Mouse (Mus musculus): ENCODE measurements around the gene Chrne. TPM values are rescaled to one million over a fixed set of nuclear protein-coding genes. Genes with fewer than 3 reads are reported as not detected.
A peak's percentile ranks its signal among the peaks of the same experiment; 100 is the strongest.

Chrne gene
- not detected in 2 replicates for polyA plus RNA-seq (2015; fragmentation: Nextera tagmentation; extraction: Ambion mirVana)

- WGBS (ENCODE audit: insufficient replicate concordance), result 36% methylated on average over 1 of the region's 1 CpGs
- ATAC-seq (ENCODE audit: low read depth), result no peak
Observed at GRCm38 (mm10) chr11:70619101-70619500, at the start of gene Chrne. Gene Chrne (minus strand): TSS chr11:70619216.

GRCm38 (mm10) chr11:70668335-70668770 is 49.3 kb upstream of the Chrne start:
- peak; percentile 49 for ATAC-seq (ENCODE audit: low read depth)
- Histone ChIP-seq H3K4me1 (ENCODE audit: control insufficient read depth, low read depth, low read length) (peaks cover 27% of the 10 kb centered on the region), H3K9ac (ENCODE audit: low read depth, low read length) (peak overlapping the region; percentile 57), H3K4me2 (ENCODE audit: low read depth, low read length) (peak overlapping the region; percentile 98), H3K9me3 (replicated peaks; ENCODE audit: control insufficient read depth, low read length) (no peaks in the 10 kb centered on the region), H3K36me3 (ENCODE audit: control insufficient read depth, insufficient read depth) (peaks cover 14% of the 10 kb centered on the region), H3K4me3 (ENCODE audit: low read depth, low read length) (peak overlapping the region; percentile 81), H3K27ac (ENCODE audit: low read length) (peak overlapping the region; percentile 95), H3K27me3 (ENCODE audit: control insufficient read depth, insufficient read depth, low read depth, low read length) (no peaks in the 10 kb centered on the region)
- WGBS (ENCODE audit: insufficient replicate concordance), result under 1% methylated on average over 15 of the region's 15 CpGs

More at GRCm38 (mm10) chr11:70619101-70619500, at the start of gene Chrne:
- H3K9me3 ChIP-seq (replicated peaks; ENCODE audit: control insufficient read depth, low read length), result no peaks in the 10 kb centered on the region
- H3K4me2 ChIP-seq (ENCODE audit: low read depth, low read length), result no peak within 1 kb of the TSS
- no peak within 1 kb of the TSS for H3K4me3 ChIP-seq (ENCODE audit: low read depth, low read length)
- H3K27me3 ChIP-seq (ENCODE audit: control insufficient read depth, insufficient read depth, low read depth, low read length), result no peaks in the 10 kb centered on the region; the same call in 1 of the 2 replicates
- H3K27ac ChIP-seq (ENCODE audit: low read length), result no peak within 1 kb of the TSS
- no peak within 1 kb of the TSS for H3K9ac ChIP-seq (ENCODE audit: low read depth, low read length)
- H3K4me1 ChIP-seq (ENCODE audit: control insufficient read depth, low read depth, low read length), result peaks cover 10% of the 10 kb centered on the region
- H3K36me3 ChIP-seq (ENCODE audit: control insufficient read depth, insufficient read depth), result no peaks in the 10 kb centered on the region

DNA sequence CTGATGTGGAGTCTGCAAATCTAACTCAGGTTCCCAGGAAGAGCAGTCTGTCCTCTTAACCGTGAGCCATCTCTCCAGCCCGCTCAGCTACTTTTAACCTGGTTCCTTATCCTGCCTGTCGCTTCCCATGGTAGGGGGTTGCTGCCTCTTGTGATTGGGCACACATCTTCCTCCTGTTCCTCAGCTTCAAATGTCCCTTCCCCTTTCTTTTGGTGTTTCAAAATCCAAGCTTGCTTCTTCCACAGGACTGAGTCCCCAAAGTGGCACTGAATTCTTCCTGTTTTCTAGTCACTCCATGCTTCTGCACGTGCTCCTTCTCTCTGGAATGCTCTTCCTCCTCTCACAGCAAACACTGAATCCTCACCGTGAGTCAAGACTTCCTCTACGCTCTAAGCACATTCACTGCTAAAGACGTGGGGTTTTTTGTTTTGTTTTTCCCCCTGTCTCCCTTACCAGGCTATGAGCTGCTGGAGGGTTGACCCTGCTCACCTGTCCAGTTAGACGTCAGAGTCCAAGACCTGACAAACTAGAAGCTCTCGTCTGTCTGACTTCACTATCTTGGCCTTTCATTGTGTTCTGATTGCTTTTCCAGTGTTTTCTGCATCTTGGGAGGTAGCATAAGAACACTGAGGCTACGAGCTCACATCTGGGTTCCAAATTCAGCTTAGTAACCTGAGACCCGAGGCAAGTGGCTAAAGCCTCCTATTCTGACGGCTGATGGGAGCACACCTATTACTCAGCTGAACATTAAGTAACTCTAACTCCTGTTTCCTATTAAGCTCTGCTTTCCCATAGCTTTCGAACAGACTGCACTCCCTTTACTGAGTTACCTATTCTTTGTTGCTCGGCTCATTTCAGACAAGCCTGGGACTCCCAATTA is 48.5 kb upstream of the Chrne start:
- Histone ChIP-seq H3K4me3 (ENCODE audit: low read depth, low read length) (peak overlapping the region; percentile 81), H3K9me3 (replicated peaks; ENCODE audit: control insufficient read depth, low read length) (no peaks in the 10 kb centered on the region), H3K4me1 (ENCODE audit: control insufficient read depth, low read depth, low read length) (peaks cover 27% of the 10 kb centered on the region), H3K36me3 (ENCODE audit: control insufficient read depth, insufficient read depth) (peaks cover 20% of the 10 kb centered on the region), H3K27me3 (ENCODE audit: control insufficient read depth, insufficient read depth, low read depth, low read length) (no peaks in the 10 kb centered on the region), H3K9ac (ENCODE audit: low read depth, low read length) (peak overlapping the region; percentile 57), H3K4me2 (ENCODE audit: low read depth, low read length) (peak overlapping the region; percentile 98), H3K27ac (ENCODE audit: low read length) (peak overlapping the region; percentile 95)
- WGBS (ENCODE audit: insufficient replicate concordance), result 63% methylated on average over 14 of the region's 14 CpGs
- ATAC-seq (ENCODE audit: low read depth), result no peak

DNA sequence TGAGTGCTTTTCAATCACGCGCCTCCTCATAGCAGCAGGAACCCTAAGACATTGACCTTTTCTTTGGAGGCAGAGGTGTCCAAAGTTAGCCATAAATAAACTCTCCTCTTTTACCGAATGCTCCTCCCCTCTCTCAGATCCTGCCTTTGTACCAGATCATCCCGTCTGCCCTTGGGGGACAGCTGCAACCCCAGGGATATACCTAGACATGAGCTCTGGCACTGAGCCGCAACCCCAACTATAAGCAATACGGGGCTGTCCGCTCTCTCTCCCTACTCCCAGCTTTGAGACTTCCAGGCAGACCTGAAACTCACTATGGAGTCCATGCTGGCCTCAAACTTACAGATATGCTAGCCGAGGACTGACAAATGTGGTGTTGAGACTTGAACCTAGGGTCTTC is 47.7 kb upstream of the Chrne start:
- Histone ChIP-seq H3K27ac (ENCODE audit: low read length) (no peak overlapping the region), H3K9me3 (replicated peaks; ENCODE audit: control insufficient read depth, low read length) (no peaks in the 10 kb centered on the region), H3K4me2 (ENCODE audit: low read depth, low read length) (0 out of 2 replicates have a peak overlapping the region, but pooled peaks have one; percentile 98), H3K4me3 (ENCODE audit: low read depth, low read length) (no peak overlapping the region), H3K27me3 (ENCODE audit: control insufficient read depth, insufficient read depth, low read depth, low read length) (no peaks in the 10 kb centered on the region), H3K36me3 (ENCODE audit: control insufficient read depth, insufficient read depth) (peaks cover 24% of the 10 kb centered on the region), H3K4me1 (ENCODE audit: control insufficient read depth, low read depth, low read length) (peaks cover 22% of the 10 kb centered on the region), H3K9ac (ENCODE audit: low read depth, low read length) (no peak overlapping the region)
- no peak for ATAC-seq (ENCODE audit: low read depth)
- 80% methylated on average over 8 of the region's 8 CpGs for WGBS (ENCODE audit: insufficient replicate concordance)

DNA sequence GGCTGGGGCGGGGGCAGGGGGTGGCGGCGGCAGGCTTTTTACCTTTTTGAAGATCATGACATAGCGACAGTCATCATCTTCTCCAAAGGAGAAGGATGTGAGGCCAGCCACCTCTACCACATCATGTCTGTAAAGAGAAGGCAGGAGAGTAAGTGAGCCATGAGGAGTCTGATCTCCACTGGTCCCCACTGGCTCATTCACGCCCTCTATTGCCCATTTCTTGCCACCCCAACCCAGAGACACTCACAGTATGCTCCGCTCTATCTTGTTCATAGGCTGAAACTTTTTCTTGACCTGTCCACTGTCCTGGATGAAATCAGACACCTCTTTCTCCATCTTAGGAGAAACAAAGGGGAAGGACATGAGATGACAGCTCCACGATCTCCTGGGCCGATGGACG is 45.7 kb upstream of the Chrne start:
- 83% methylated on average over 9 of the region's 9 CpGs for WGBS (ENCODE audit: insufficient replicate concordance)
- H3K36me3 ChIP-seq (ENCODE audit: control insufficient read depth, insufficient read depth), result peaks cover 24% of the 10 kb centered on the region
- H3K9ac ChIP-seq (ENCODE audit: low read depth, low read length), result no peak overlapping the region
- H3K9me3 ChIP-seq (replicated peaks; ENCODE audit: control insufficient read depth, low read length), result no peaks in the 10 kb centered on the region
- no peaks in the 10 kb centered on the region for H3K27me3 ChIP-seq (ENCODE audit: control insufficient read depth, insufficient read depth, low read depth, low read length)
- no peak overlapping the region for H3K4me2 ChIP-seq (ENCODE audit: low read depth, low read length)
- H3K4me1 ChIP-seq (ENCODE audit: control insufficient read depth, low read depth, low read length), result peaks cover 13% of the 10 kb centered on the region
- H3K4me3 ChIP-seq (ENCODE audit: low read depth, low read length), result no peak overlapping the region
- H3K27ac ChIP-seq (ENCODE audit: low read length), result no peak overlapping the region
- no peak for ATAC-seq (ENCODE audit: low read depth)

DNA sequence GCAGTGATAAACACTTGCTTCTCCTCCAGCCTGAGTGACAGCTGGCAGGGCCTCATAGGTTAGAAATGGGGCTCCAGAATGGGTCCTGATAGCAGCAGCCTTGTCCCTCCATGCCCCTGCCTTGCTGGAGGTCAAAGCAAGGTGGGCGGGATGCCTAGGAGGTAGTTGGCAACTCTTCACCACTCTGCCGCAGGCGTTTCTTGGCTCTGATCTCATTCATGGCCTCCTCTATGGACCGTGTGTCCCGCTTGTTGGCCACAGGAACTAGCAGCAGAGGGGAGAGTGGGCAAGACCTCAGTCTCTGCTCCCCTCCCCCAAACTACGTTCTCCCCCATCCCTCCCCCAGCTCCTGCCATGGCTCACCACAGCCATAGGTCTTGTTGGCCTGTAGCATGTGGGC is 44.9 kb upstream of the Chrne start:
- no peak overlapping the region for H3K4me3 ChIP-seq (ENCODE audit: low read depth, low read length)
- no peaks in the 10 kb centered on the region for H3K9me3 ChIP-seq (replicated peaks; ENCODE audit: control insufficient read depth, low read length)
- H3K27me3 ChIP-seq (ENCODE audit: control insufficient read depth, insufficient read depth, low read depth, low read length), result no peaks in the 10 kb centered on the region
- H3K4me2 ChIP-seq (ENCODE audit: low read depth, low read length), result no peak overlapping the region
- WGBS (ENCODE audit: insufficient replicate concordance), result 81% methylated on average over 6 of the region's 6 CpGs
- H3K4me1 ChIP-seq (ENCODE audit: control insufficient read depth, low read depth, low read length), result peaks cover 13% of the 10 kb centered on the region
- H3K36me3 ChIP-seq (ENCODE audit: control insufficient read depth, insufficient read depth), result peaks cover 24% of the 10 kb centered on the region
- H3K27ac ChIP-seq (ENCODE audit: low read length), result no peak overlapping the region
- no peak for ATAC-seq (ENCODE audit: low read depth)
- H3K9ac ChIP-seq (ENCODE audit: low read depth, low read length), result no peak overlapping the region

DNA sequence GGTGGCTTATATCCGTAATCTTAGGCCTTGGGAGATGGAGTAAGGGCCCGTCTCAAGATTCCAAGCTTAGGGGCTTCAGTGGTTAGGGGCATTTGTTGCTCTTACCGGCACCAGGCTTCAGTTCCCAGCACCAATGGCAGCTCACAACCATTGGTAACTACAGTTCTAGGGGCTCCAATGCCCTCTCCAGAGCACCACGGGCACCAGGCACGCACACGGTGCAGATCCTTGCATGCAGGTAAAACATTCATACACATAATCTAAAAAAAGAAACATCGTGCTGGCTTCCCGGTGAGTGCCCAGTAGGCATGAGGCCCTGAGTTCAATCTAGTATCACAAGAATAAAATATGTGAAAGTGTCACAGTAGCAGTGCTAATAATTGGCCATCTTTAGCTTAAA is 44.1 kb upstream of the Chrne start:
- Histone ChIP-seq H3K4me2 (ENCODE audit: low read depth, low read length) (no peak overlapping the region), H3K9me3 (replicated peaks; ENCODE audit: control insufficient read depth, low read length) (no peaks in the 10 kb centered on the region), H3K4me3 (ENCODE audit: low read depth, low read length) (no peak overlapping the region), H3K4me1 (ENCODE audit: control insufficient read depth, low read depth, low read length) (peaks cover 10% of the 10 kb centered on the region), H3K27ac (ENCODE audit: low read length) (no peak overlapping the region), H3K9ac (ENCODE audit: low read depth, low read length) (no peak overlapping the region), H3K27me3 (ENCODE audit: control insufficient read depth, insufficient read depth, low read depth, low read length) (no peaks in the 10 kb centered on the region), H3K36me3 (ENCODE audit: control insufficient read depth, insufficient read depth) (peaks cover 24% of the 10 kb centered on the region)
- 83% methylated on average over 8 of the region's 8 CpGs for WGBS (ENCODE audit: insufficient replicate concordance)
- no peak for ATAC-seq (ENCODE audit: low read depth)

DNA sequence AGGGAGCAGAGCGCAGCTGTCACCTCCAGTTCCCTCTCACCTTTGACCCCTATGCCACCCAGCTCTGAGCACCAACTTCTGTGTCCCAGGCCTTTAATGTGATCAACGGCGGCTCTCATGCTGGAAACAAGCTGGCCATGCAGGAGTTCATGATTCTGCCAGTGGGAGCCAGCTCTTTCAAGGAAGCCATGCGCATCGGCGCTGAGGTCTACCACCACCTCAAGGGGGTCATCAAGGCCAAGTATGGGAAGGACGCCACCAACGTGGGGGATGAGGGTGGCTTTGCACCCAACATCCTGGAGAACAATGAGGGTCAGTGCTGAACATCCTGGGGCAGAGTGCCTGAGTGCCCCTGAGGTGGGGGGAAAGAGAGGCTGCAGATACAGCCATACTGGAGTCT is 41.6 kb upstream of the Chrne start:
- ATAC-seq (ENCODE audit: low read depth), result no peak
- no peak overlapping the region for H3K9ac ChIP-seq (ENCODE audit: low read depth, low read length)
- peaks cover 24% of the 10 kb centered on the region for H3K36me3 ChIP-seq (ENCODE audit: control insufficient read depth, insufficient read depth)
- H3K27me3 ChIP-seq (ENCODE audit: control insufficient read depth, insufficient read depth, low read depth, low read length), result peaks cover 2% of the 10 kb centered on the region; the same call in 1 of the 2 replicates
- 77% methylated on average over 8 of the region's 8 CpGs for WGBS (ENCODE audit: insufficient replicate concordance)
- H3K4me3 ChIP-seq (ENCODE audit: low read depth, low read length), result no peak overlapping the region
- H3K27ac ChIP-seq (ENCODE audit: low read length), result no peak overlapping the region
- H3K4me2 ChIP-seq (ENCODE audit: low read depth, low read length), result no peak overlapping the region
- no peaks in the 10 kb centered on the region for H3K9me3 ChIP-seq (replicated peaks; ENCODE audit: control insufficient read depth, low read length)
- peaks cover 14% of the 10 kb centered on the region for H3K4me1 ChIP-seq (ENCODE audit: control insufficient read depth, low read depth, low read length)

- Histone ChIP-seq H3K9me3 (replicated peaks; ENCODE audit: control insufficient read depth, low read length) (no peaks in the 10 kb centered on the region), H3K4me2 (ENCODE audit: low read depth, low read length) (no peak overlapping the region), H3K27me3 (ENCODE audit: control insufficient read depth, insufficient read depth, low read depth, low read length) (peaks cover 2% of the 10 kb centered on the region; the same call in 1 of the 2 replicates), H3K27ac (ENCODE audit: low read length) (no peak overlapping the region), H3K9ac (ENCODE audit: low read depth, low read length) (no peak overlapping the region), H3K36me3 (ENCODE audit: control insufficient read depth, insufficient read depth) (peaks cover 14% of the 10 kb centered on the region), H3K4me1 (ENCODE audit: control insufficient read depth, low read depth, low read length) (peaks cover 20% of the 10 kb centered on the region), H3K4me3 (ENCODE audit: low read depth, low read length) (no peak overlapping the region)
- WGBS (ENCODE audit: insufficient replicate concordance), result 62% methylated on average over 8 of the region's 8 CpGs
- ATAC-seq (ENCODE audit: low read depth), result no peak
Observed at GRCm38 (mm10) chr11:70658942-70659341, 39.9 kb upstream of the Chrne start.

Data from liver, embryonic 16.5 days (tissue).